Mouse (Mus musculus): ENCODE results near the gene Olfr56.

Gene Olfr56

DNA sequence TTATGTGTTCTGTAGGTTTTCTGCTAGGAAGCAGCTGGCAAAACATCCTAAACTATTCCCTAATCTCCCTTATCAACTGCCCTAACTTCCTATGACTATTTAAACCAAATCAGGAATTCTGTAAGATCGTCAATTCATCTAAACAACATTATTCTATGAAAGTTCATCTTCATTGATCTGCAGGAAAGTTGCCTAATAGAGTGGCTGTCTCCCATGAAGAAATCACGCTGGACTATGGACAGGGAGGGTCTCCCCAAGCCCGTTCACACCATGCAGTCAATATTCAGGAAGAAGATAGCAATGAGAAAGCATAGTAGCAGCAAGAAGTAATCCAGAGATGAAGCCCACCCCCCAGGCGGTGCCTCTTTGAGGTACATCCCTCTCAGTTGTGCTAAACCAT, 112.5 kb downstream of the Olfr56 start:
- no peak for DNase-seq (ENCODE audit: low spot score in 2 of 2)

DNA sequence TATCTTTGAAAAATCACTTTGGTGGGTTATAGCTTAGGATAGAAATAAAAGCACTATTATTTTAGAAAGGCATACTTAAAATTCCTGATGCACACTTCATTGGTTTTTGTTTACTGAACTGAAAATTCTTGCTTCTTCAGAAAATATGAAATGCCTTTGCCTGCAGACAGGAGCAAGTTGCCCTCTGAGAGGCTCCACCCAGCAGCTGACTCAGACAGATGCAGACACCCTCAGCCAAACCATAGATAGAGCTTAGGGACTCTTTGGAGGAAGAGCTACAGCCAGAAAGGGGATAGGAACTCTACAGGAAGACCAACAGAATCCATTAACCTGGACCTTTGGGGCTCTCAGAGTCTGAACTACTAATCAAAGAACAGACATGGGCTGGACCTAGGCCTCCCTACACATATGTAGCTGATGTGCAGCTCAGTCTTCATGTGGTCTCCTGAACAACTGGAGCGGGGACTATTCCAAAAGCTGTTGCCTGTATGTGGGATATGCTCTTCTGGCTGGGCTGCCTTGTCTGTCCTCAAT, 113.4 kb downstream of the Olfr56 start:
- DNase-seq (ENCODE audit: low spot score in 2 of 2) = no peak

DNA sequence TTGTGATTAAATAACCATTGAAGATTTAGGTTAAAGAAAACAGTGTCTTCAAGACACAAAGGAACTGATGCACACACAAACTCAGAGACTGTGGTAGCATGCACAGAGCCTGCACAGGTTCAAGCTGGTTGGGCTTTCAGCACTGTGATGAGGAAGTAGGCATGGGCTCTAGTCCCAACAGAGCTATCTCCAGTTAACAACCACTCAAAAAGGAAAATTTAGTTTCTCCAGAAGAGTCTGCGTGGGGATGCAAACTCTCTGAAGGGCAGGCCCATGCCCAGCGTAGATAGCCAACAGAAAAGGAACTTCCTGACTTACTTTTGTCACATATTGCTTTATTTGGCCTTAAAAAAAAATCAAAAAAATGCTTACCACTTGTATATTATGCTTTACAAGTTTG, 114.1 kb downstream of the Olfr56 start:
- no peak for DNase-seq (ENCODE audit: low spot score in 2 of 2)

DNA sequence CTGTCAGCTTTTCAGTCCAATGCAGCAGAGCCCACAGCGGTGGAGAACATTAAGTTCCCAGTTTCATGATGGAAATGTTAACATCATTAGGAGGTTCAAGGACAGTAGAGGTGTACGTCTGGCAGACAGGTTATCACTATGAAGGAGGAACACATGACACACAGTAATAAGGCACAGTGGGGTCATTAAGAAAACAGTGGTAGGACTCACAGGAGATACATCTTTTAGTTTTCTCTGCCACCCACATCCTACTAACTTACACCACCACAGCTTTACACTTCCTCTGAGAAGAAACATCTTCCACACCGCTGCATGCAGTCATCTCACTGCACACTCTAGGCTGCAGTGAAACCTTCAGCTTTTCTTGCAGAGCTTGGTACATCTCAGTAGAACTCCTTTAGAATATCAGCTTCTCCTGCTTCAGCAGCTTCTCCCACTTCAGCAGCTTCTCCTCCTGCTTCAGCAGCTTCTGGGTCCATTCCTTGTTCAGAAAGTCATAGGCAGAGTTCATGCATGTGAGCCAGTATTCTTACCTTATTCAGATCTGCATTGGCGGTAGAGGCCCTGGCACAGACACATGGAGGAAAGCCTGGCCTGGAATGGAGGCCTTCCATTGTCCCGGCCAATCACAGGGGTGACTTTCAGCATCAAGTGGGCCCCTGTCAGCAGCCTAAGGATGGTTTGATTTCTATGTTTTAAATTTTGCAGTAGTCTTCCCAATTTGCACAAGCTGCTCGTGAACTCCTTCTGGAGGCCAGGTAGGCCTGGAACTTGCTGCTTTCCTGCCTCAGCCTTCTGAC, 115.4 kb downstream of the Olfr56 start:
- no peak for DNase-seq (ENCODE audit: low spot score in 2 of 2)

DNA sequence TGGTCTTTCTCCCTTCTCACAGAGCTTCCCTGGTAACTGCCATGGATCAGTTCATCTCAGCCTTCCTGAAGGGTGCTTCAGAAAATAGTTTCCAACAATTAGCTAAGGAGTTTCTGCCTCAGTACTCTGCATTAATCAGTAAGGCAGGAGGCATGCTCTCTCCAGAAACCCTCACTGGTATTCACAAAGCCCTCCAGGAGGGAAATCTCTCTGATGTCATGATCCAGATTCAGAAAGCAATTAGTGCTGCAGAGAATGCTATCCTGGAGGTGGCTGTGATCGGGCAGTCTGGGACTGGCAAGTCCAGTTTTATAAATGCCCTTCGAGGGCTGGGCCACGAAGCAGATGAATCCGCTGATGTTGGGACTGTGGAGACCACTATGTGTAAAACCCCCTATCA, 116.7 kb downstream of the Olfr56 start:
- no peak for DNase-seq (ENCODE audit: low spot score in 2 of 2)

DNA sequence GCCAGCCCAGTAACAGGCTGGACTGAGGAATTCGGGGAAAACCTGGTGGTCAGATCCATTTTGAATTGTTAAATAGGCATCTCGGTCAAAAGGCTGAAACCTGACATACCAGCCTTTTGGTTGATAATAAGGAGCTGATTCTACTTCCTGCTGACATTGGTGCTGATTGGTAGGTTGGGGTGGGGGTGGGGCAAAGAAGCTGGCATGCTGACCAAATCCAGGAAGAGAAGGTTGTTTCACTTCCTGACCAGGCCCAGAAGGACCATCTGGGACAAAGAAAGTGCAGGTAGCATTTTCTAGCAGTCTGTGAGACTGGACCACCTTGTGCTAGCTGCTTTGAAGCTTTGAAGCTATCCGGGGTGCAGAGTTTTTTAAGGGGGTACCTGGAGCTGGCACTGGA, 121.7 kb downstream of the Olfr56 start:
- no peak for DNase-seq (ENCODE audit: low spot score in 2 of 2)

DNA sequence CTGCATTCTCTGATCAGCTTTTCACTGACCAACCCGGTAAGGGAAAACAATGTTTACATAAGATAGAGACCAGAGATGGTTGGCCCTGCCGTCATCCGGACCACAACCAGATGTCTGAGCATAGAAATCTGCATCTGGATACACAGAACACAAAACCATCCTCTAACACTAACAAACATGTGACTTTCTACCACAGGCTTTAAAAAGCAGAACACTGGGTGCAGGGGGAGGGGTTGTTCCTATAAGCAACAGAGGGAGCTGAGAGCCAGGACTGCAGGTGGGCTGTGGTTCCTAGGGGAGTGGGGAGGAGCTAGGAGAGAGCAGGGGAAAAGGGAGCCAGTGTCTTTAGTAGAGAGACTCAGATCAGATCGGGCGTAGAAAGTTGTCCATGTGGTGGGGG, 122.8 kb downstream of the Olfr56 start:
- no peak for DNase-seq (ENCODE audit: low spot score in 2 of 2)

DNA sequence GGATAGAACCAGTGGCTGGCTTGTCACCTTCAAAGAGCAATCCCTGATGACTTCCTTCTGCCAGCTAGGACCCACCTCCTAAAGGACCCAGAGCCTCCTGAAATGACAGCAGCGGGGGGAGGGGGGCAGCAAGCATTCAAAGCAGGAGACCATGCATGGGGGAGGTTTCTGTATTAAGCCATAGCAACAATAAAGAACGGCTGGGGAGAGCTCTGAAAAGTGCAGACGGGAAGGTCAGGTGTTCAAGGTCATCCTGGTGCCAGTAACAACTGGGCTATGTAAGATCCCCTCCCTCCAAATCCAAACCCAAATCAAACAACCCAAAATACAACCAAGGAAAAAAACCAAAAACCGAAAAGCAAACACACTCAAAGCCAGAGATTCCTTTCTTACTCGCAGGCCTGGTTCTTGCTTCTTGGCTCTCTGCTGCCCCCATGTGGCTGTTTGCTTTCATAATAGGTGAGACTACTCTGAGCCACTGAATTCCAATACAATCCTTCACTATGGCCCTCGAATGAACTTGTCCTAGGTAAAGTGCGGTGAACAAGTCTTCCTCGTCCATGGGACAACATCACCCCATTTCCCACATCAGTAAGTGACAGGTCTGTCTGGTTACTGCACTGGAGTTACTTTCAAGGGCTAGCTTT, 124.5 kb downstream of the Olfr56 start:
- peak; percentile 60 to 69 for DNase-seq (ENCODE audit: low spot score in 2 of 2)

DNA sequence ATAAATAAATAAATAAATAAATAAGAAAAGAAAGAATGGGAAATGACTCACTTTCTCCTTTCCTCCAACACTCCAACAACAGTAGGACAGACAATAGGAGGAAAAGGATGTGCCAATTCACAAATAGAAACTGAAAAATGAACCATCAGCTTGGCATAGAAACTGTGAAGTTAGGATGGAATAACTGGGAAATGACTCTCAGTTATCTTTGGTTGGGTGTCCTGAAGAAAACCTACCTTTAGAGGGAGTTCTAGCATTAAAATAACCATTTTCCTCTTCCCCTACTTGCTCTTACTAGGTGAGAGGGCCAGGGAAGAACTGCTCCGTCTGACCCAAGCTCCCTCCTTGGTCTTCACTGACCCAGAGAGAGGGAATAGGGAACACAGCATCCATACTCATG, 127.1 kb downstream of the Olfr56 start:
- DNase-seq (ENCODE audit: low spot score in 2 of 2) = no peak

DNA sequence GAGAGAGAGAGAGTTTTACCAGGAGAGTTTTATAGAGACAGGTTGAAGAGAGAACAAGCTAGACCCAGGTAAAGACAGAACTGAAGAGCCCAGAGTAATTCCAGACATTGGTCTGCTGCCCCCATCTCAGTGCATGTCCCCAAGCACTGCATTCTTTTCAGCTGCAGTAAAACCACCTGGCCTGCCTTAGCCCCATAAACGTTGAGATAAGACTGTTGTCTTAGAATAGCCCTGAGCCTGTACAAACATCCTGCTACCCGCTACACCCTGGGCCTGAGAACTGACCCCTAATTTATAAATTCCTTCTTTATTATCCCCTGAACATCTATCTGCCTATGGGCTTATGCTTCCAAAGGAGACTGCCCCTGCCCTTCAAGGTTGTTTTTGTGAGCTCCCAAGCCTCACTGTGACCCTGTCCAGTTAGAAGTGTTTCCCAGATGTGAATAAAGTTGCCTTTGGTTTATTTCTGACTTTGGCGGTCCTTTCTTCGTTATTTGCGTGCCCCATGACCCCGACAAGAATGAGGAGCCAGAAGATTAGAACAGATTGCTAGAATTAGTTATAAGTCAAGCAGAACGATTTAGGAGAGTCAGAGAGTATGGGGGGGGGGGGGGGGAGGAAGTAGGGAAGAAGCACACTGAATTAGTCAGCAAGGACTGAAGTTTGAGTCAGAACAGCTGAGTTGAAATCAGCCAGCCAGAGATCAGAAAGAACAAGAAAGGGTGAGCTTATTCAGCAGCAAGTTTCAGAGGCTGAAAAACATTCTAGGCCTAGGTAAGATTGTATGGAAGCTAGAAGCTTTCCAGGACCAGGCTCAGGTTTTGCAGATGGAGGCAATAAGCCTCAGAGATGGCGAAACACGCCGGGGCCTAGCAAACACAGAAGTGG, 129.2 kb downstream of the Olfr56 start:
- DNase-seq (ENCODE audit: low spot score in 2 of 2) = no peak

DNA sequence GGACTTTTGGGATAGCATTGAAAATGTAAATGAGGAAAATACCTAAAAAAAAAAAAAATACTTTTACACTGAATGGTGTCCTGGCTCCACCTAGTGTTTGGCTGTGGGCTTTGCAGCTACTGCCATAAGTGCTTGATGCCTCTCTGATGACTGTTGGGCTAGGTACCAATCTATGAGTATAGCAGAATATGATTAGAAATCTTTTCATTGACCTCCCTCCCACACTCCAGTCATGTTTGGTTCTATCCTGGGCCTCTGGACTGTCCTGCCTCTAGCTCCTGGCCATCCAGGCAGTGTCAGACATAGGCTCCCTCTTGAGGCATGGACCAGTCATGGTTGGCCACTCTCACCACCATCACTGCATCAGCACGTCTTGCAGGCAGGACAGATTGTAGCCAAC, 130.1 kb downstream of the Olfr56 start:
- DNase-seq (ENCODE audit: low spot score in 2 of 2) = no peak

DNA sequence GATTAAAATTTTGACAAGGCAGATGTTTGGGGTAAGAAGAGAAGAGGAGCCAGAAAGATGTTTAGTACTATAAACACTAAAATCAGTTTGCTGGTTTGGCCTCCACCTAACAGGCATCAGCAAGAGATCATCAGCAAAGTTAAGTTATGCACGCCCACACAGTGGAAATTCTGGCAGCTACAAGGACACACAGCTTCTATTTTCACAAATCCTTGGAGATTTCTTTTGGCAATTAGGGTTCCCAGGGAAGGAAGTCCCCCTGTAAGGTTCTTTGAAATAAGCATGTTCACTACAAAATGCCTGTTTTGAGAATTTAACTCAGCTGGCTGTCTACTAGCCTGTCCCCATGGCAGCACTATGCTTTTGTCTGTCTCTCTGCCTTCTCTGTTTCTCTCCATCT, 132.3 kb downstream of the Olfr56 start:
- DNase-seq (ENCODE audit: low spot score in 2 of 2) = no peak

DNA sequence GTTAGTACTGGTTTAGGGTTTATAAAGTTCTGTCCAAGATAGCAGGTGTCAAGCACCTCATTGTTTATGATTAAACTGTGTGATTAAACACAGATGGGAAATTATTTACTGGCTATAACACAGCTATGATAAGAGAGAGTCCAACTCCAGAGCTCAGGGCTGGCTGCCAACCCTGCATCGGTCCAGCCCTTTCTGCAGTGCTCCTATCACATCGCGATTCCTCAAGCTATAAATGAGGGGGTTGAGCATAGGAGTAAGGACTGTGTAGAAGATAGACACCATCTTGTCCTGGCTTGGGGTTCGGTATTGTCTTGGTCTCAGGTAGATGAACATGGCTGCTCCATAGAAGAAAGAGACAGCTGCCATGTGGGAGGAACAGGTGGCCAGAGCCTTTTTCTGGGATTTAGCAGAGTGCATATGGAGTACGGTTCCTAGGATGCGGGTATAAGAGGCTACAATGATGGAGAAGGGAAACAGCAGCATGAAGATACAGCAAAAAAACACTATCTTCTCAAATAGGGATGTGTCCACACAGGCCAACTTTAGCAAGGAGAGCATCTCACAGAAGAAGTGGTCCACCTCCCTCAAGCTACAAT, 134.0 kb downstream of the Olfr56 start:
- DNase-seq (ENCODE audit: low spot score in 2 of 2) = peak in 1 of 2 experiments; percentile 19

DNA sequence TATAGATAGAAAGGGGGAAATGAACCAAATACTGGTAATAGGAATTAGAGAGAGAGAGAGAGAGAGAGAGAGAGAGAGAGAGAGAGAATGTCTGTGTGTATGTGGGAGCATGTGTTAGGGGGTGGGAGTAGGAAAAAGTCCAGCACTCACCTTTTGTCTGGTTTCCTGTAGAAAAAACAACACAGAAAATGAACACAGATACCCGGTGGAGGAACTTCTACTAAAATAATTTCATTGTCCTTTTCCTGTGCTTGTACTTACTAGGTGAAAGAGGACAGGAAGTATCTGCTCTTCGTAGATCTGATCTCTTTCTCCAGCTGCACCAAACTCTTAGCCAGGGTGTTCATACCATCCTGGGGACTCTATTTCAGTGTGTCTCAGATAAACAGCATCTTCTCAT, 135.5 kb downstream of the Olfr56 start:
- no peak for DNase-seq (ENCODE audit: low spot score in 2 of 2)

DNA sequence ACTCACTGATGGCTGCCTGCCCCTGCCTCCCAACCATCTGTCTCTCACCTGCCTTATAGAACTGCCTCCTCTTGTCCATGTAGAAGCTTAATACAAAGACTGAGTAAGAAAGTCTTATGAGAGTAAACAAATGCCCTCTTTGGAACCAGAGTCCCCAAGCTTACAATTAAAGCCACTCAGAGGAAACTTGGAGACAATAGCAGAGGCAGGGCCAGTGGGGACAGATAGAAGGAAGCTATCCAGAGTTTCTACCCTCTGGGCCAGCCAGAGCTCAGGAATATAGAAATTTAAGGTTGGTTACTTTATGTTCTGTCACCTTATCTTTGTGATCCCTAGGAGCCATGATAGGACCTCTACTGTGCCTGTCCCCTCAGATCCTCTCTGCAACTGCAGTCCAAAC, 136.1 kb downstream of the Olfr56 start, which contains the start of gene Olfr1396:
Gene Olfr1396 (minus strand): TSS at position 101 of the 400 bp plus-strand sequence.
- no peak for DNase-seq (ENCODE audit: low spot score in 2 of 2)

DNA sequence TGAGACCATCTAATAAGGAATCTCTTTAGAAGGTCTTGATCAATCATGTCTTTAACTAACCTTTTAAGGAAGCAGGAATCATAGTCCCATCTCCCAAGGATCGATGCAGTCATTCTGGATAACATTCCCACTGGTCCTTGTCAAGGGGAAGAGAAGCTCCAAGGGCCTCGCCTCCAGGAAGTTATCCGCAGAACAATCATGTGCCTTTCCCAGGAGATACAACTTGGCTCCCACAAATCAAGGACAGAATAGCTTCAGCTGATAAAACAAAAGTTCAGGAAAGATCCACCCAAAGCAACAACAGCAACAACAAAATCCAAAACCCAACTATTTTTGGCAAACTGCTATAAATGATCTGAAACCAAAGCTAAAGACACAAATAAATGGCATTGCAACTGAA, 140.9 kb downstream of the Olfr56 start:
- DNase-seq (ENCODE audit: low spot score in 2 of 2) = no peak

DNA sequence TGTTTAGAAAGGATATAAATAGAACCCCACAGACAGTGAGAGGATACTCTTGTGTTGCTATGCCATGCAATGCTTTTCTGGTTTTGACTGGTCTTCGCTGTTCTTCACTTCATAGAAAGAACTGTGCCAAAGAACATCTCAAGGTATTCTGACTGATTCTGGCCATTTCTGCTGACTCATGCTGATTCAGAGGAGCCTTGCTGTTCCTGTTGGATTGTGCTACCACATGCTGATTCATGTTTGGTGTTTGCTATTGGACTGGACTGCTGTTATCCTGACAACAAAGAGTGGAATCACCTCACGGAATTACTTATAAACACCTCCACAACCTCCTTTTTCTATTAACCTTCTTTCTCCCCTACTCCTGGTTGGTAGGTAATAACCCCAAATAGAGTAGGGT, 145.5 kb downstream of the Olfr56 start:
- no peak for DNase-seq (ENCODE audit: low spot score in 2 of 2)

DNA sequence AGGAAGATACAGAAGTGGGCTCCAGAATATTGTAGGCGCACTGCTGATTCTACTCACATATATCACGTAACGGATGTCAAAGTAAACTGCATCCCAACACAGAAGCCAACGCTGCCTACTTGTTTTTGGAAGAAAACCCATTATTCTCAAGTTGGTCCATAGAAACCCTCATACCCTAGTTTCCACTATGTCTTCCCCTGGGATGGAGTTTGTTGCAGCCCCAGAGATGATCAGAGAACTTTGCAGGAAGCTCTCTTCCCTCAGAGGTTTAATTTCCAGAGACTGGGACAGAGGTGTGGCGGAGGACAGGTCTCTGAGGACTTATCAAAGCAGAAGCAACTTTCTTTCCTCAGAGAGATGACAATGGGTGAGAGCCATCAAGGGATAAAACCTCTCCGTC, 163.3 kb downstream of the Olfr56 start, which contains the start of gene Olfr1395:
Gene Olfr1395 (plus strand): TSS at position 301 of the 400 bp plus-strand sequence.
- DNase-seq (ENCODE audit: low spot score in 2 of 2) = no peak

DNA sequence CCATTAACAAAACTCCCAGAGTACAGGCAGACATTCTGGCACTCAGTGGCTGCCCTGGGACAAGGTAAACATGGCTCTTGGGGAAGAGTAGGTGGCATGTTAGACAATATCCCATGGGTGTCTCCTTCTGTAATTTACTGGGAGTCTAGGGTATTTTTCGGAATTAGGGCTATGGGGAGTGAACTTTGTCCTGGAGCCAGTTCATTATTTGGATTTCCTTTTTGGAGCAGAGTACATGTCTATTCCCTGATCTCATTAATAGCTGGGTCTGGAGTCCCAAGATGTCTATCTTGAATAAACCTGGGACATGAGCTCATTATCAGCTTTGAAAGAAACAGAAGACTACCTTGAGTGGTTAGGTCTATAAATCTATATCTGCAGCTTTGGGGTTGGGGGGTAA, 175.4 kb downstream of the Olfr56 start, which contains the start of gene Olfr1394:
Gene Olfr1394 (plus strand): TSS at position 301 of the 400 bp plus-strand sequence.
- DNase-seq (ENCODE audit: low spot score in 2 of 2) = no peak

DNA sequence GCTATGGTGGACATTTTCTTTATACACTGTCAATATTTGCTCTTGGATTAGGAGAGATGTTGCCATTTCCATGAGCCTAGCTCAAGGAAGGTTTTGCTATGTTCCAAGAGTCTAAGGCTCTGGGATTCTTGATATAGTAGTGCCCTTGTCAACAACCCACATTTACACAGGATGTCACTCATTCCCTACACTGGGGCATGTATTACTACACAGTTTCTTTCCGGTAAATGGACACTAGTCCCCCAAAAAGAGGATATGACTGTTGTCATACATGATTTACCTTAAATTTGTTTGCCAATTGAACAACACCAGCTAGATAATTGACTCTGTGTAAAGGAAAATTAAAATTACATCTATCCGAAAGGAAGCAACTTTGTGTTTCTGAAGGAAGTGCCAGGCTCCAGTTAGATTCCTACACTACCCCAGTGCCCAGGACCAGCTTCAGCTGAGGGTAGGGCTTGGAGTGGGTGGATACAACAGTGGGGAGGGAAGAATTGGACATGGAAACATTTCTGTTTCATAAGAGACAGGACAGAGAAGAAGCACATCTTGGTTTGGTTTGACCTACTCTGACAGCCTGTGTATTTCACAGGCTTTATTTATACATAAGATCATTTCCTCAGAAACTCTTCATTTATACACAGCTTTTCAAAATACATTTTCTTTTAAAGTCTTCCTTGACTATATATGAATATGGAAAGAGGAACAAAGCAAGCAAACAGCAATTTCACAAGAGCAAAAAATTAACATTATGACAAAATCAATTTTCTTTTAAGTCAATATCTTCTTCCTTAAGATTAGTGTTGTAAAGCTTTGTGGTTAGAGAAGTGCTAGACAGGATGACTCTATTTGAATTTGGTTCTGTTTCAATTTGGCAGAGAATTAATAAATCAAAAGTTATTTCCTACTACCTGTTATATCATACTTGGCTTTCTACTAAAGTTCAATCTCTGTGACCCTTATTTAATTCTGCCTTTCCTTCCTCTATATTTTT, 178.4 kb downstream of the Olfr56 start:
- DNase-seq (ENCODE audit: low spot score in 2 of 2) = no peak
